Mouse (Mus musculus) intestine, embryonic 14.5 days (tissue): ENCODE results near the gene Ccdc96. TPM values are rescaled to one million over a fixed set of nuclear protein-coding genes. Genes with fewer than 3 reads are reported as not detected.

Experiments
- ATAC-seq: fragments of 200-750 bp; cut with Nextera tagmentation; replicated peaks from 2 replicates; pipeline ENCODE4 v1.8.0; 2017; ENCODE audit warnings: low read depth, moderate number of reproducible peaks, moderate TSS enrichment, moderate library complexity; ENCODE audit not compliant: low FRiP score, low TSS enrichment
- DNase-seq: peaks from one replicate; pipeline ENCODE4 v3.0.0-alpha.2; 2018; ENCODE audit warnings: low spot score
- H3K27ac ChIP-seq: fragments of 300-500 bp; sonication (generic); 2 replicates; pipeline ENCODE4 v1.5.1; 2014; ENCODE audit warnings: low read depth, mild to moderate bottlenecking, control low read depth
- H3K27me3 ChIP-seq: fragments of 300-500 bp; sonication (generic); replicated peaks from 2 replicates; pipeline ENCODE4 v1.6.1; 2014; ENCODE audit warnings: low read length, control low read depth; ENCODE audit not compliant: control insufficient read depth, insufficient read depth
- H3K36me3 ChIP-seq: fragments of 300-500 bp; sonication (generic); 2 replicates; pipeline ENCODE4 v1.6.1; 2014; ENCODE audit warnings: low read length, control low read depth; ENCODE audit not compliant: control insufficient read depth, insufficient read depth
- H3K4me1 ChIP-seq: fragments of 300-500 bp; sonication (generic); replicated peaks from 2 replicates; pipeline ENCODE4 v1.6.1; 2014; ENCODE audit warnings: low read length, control low read depth, mixed read lengths; ENCODE audit not compliant: control insufficient read depth, insufficient read depth
- H3K4me2 ChIP-seq: fragments of 300-500 bp; sonication (generic); 2 replicates; pipeline ENCODE4 v1.6.1; 2014; ENCODE audit warnings: low read length
- H3K4me3 ChIP-seq: fragments of 300-500 bp; sonication (generic); 2 replicates; pipeline ENCODE4 v1.5.1; 2014; ENCODE audit warnings: low read depth, low read length, control low read depth, mixed read lengths
- H3K9ac ChIP-seq: fragments of 300-500 bp; sonication (generic); 2 replicates; pipeline ENCODE4 v1.6.1; 2014; ENCODE audit warnings: mild to moderate bottlenecking, low read length
- H3K9me3 ChIP-seq: fragments of 300-500 bp; sonication (generic); 2 replicates; pipeline ENCODE4 v1.6.1; 2016; ENCODE audit warnings: low read length, control low read depth; ENCODE audit not compliant: control insufficient read depth
- WGBS: fragments of 180-500 bp; shearing (Covaris S2); extraction: QIAGEN DNeasy Blood & Tissue Kit; methylation state at CpG from one replicate; pipeline ENCODE4 v1.1.7; 2014; 5-methylcytosine and 5-hydroxymethylcytosine counted together
- polyA plus RNA-seq: library from polyadenylated mRNA; unstranded; fragments of >200 nt; fragmentation: Nextera tagmentation; extraction: Ambion mirVana; gene quantifications from 2 replicates; pipeline ENCODE4 v1.2.1, GENCODE M21; 2014

Gene Ccdc96
- polyA plus RNA-seq, 1 experiment from 2014 or later = 0.27 TPM

DNA sequence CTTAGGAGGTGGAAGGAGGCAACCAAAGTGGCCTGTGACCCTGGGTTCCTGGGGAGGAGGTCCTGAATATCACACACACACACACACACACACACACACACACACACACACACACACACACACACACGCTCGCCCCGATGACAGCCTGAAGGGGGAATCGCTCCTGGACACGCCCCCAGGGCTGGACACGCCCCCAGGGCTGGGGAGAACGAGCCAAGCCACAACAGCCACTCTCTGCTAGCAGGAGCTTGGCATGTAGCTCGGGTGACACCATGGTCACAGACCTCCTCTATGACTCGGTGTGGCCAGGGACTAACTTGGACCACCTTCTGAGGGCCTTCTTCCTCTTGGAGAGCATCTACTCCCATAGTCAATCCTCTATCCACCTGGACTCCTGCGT lies 33.3 kb upstream of the Ccdc96 start:
- no peaks in the 10 kb centered on the region for H3K27me3 ChIP-seq
- ATAC-seq (no peak), DNase-seq (no peak)
- H3K27ac ChIP-seq = no peak overlapping the region
- no peak overlapping the region for H3K4me2 ChIP-seq
- no peaks in the 10 kb centered on the region for H3K9me3 ChIP-seq
- H3K9ac ChIP-seq = no peak overlapping the region
- no peaks in the 10 kb centered on the region for H3K36me3 ChIP-seq
- WGBS = 19% methylated on average over 9 of the region's 10 CpGs
- H3K4me1 ChIP-seq = peaks cover 4% of the 10 kb centered on the region; the same call in 1 of the 2 replicates
- H3K4me3 ChIP-seq = no peak overlapping the region

- WGBS = 65% methylated on average over 10 of the region's 10 CpGs
- Histone ChIP-seq H3K9ac (no peak overlapping the region), H3K4me1 (peaks cover 4% of the 10 kb centered on the region; the same call in 1 of the 2 replicates), H3K4me2 (no peak overlapping the region), H3K27ac (no peak overlapping the region), H3K9me3 (no peaks in the 10 kb centered on the region), H3K27me3 (no peaks in the 10 kb centered on the region), H3K36me3 (no peaks in the 10 kb centered on the region), H3K4me3 (no peak overlapping the region)
- DNase-seq = no peak
- ATAC-seq = no peak
Measured at GRCm38 (mm10) chr5:36451872-36452389, 32.5 kb upstream of the Ccdc96 start.

- Histone ChIP-seq H3K9me3 (no peaks in the 10 kb centered on the region), H3K4me2 (no peak overlapping the region), H3K9ac (no peak overlapping the region), H3K36me3 (no peaks in the 10 kb centered on the region), H3K4me1 (peaks cover 4% of the 10 kb centered on the region; the same call in 1 of the 2 replicates), H3K27me3 (no peaks in the 10 kb centered on the region), H3K4me3 (no peak overlapping the region), H3K27ac (no peak overlapping the region)
- 82% methylated on average over 6 of the region's 6 CpGs for WGBS
- ATAC-seq (no peak), DNase-seq (no peak)
Measured at GRCm38 (mm10) chr5:36452821-36453220, 31.6 kb upstream of the Ccdc96 start.

- no peaks in the 10 kb centered on the region for H3K27me3 ChIP-seq
- no peak overlapping the region for H3K4me3 ChIP-seq
- H3K4me2 ChIP-seq = no peak overlapping the region
- H3K9ac ChIP-seq = no peak overlapping the region
- WGBS = 78% methylated on average over 4 of the region's 4 CpGs
- H3K4me1 ChIP-seq = no peaks in the 10 kb centered on the region
- DNase-seq (no peak), ATAC-seq (no peak)
- H3K9me3 ChIP-seq = no peaks in the 10 kb centered on the region
- H3K36me3 ChIP-seq = no peaks in the 10 kb centered on the region
- no peak overlapping the region for H3K27ac ChIP-seq
Measured at GRCm38 (mm10) chr5:36457706-36458105, 26.7 kb upstream of the Ccdc96 start.

GRCm38 (mm10) chr5:36458926-36459325 lies 25.5 kb upstream of the Ccdc96 start:
- WGBS = 18% methylated on average over 4 of the region's 4 CpGs
- no peak overlapping the region for H3K4me3 ChIP-seq
- no peaks in the 10 kb centered on the region for H3K9me3 ChIP-seq
- no peaks in the 10 kb centered on the region for H3K27me3 ChIP-seq
- no peak overlapping the region for H3K27ac ChIP-seq
- ATAC-seq (no peak), DNase-seq (peak; percentile 68)
- no peak overlapping the region for H3K9ac ChIP-seq
- no peaks in the 10 kb centered on the region for H3K36me3 ChIP-seq
- H3K4me2 ChIP-seq = no peak overlapping the region
- no peaks in the 10 kb centered on the region for H3K4me1 ChIP-seq

DNA sequence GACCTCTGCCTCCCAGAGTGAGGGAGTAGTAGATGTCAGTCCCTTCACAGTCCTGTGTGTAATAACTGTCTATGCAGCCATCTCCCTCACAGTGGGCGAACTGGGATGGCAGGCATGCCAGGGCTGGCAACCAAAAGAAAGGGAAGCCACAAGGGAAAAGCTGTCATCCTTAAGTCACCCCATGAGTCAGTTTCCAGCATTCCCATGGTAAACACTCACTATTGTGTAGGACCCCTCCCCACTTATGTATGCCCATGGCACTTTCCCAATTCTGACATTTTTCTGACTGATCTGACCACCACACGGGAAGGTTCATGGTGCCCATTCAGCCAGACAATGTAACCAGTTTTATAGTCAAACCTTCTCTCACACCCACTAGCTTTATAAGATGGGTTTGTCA lies 23.7 kb upstream of the Ccdc96 start:
- H3K27ac ChIP-seq = no peak overlapping the region
- no peak overlapping the region for H3K4me2 ChIP-seq
- H3K36me3 ChIP-seq = no peaks in the 10 kb centered on the region
- peaks cover 2% of the 10 kb centered on the region for H3K4me1 ChIP-seq
- DNase-seq (no peak), ATAC-seq (no peak)
- 92% methylated on average over 2 of the region's 2 CpGs for WGBS
- no peak overlapping the region for H3K4me3 ChIP-seq
- H3K9ac ChIP-seq = no peak overlapping the region
- no peaks in the 10 kb centered on the region for H3K9me3 ChIP-seq
- H3K27me3 ChIP-seq = no peaks in the 10 kb centered on the region

GRCm38 (mm10) chr5:36461231-36461630 lies 23.2 kb upstream of the Ccdc96 start:
- no peak for DNase-seq
- peaks cover 7% of the 10 kb centered on the region for H3K4me1 ChIP-seq
- WGBS = 44% methylated on average over 2 of the region's 2 CpGs
- H3K36me3 ChIP-seq = no peaks in the 10 kb centered on the region
- H3K9ac ChIP-seq = no peak overlapping the region
- H3K27me3 ChIP-seq = no peaks in the 10 kb centered on the region
- H3K27ac ChIP-seq = no peak overlapping the region
- H3K4me3 ChIP-seq = no peak overlapping the region
- no peaks in the 10 kb centered on the region for H3K9me3 ChIP-seq
- H3K4me2 ChIP-seq = no peak overlapping the region
- ATAC-seq = no peak

GRCm38 (mm10) chr5:36462810-36463209 lies 21.6 kb upstream of the Ccdc96 start:
- no peaks in the 10 kb centered on the region for H3K36me3 ChIP-seq
- H3K9ac ChIP-seq = no peak overlapping the region
- H3K27me3 ChIP-seq = no peaks in the 10 kb centered on the region
- H3K4me1 ChIP-seq = peaks cover 10% of the 10 kb centered on the region
- no peaks in the 10 kb centered on the region for H3K9me3 ChIP-seq
- WGBS = 16% methylated on average over 7 of the region's 7 CpGs
- no peak overlapping the region for H3K4me3 ChIP-seq
- peak; percentile 89 for DNase-seq
- no peak overlapping the region for H3K4me2 ChIP-seq
- H3K27ac ChIP-seq = no peak overlapping the region
- ATAC-seq = no peak

- Histone ChIP-seq H3K9me3 (no peaks in the 10 kb centered on the region), H3K4me2 (no peak overlapping the region), H3K4me1 (peaks cover 10% of the 10 kb centered on the region), H3K36me3 (peaks cover 3% of the 10 kb centered on the region; the same call in 1 of the 2 replicates), H3K27me3 (no peaks in the 10 kb centered on the region), H3K4me3 (no peak overlapping the region), H3K9ac (no peak overlapping the region), H3K27ac (no peak overlapping the region)
- WGBS = 59% methylated on average over 5 of the region's 5 CpGs
- DNase-seq (no peak), ATAC-seq (no peak)
Measured at GRCm38 (mm10) chr5:36463391-36463790, 21.0 kb upstream of the Ccdc96 start.
